ENCODE assay signal across 28 mouse cellular contexts in the genomic region with DNA sequence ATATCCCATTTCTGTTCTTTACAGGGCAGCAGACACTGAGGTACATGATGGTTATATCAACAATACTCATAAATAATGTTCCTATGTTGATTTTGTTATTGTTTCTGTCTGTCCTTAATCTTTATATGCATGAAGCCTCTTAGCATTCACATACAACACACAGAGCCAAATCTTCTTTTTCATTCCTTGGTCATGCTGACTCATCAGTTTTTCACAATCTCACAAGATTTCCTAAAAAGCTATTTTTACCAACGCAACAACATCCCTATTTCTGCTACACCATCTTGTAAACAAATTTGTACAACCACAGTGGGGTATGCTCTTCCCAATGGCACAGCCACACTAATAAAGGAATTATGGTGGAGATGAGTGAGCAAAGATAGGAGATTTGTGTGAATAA.
"Had no signal": no experiment of that assay in that cellular context is flagged by ENCODE, and none has a peak within 500 bp of the region (broad histone marks: within the 10 kb centered on the region; RNA-seq: fewer than 3 reads in every experiment).

No protein-coding gene starts in this region.

- H3K4me2 ChIP-seq: heart, embryonic 12.5 days; heart, embryonic 13.5 days; heart, embryonic 15.5 days; hindbrain, embryonic 12.5 days; hindbrain, embryonic 13.5 days; hindbrain, embryonic 14.5 days; hindbrain, embryonic 15.5 days; intestine, embryonic 15.5 days; kidney, embryonic 15.5 days had no signal

- H3K4me1 ChIP-seq: heart, embryonic 12.5 days; heart, embryonic 13.5 days; heart, embryonic 15.5 days; hindbrain, embryonic 12.5 days; hindbrain, embryonic 13.5 days; hindbrain, embryonic 15.5 days; intestine, embryonic 15.5 days; kidney, embryonic 15.5 days had no signal

- H3K9me3 ChIP-seq: heart, embryonic 12.5 days; heart, embryonic 13.5 days; heart, embryonic 15.5 days; hindbrain, embryonic 10.5 days; hindbrain, embryonic 12.5 days; hindbrain, embryonic 13.5 days; hindbrain, embryonic 15.5 days; intestine, embryonic 15.5 days; kidney, embryonic 15.5 days had no signal

- H3K4me3 ChIP-seq: heart, embryonic 12.5 days; heart, embryonic 13.5 days; heart, embryonic 15.5 days; hindbrain, embryonic 10.5 days; hindbrain, embryonic 12.5 days; hindbrain, embryonic 13.5 days; hindbrain, embryonic 15.5 days; intestine, embryonic 15.5 days; kidney, embryonic 15.5 days; layer of hippocampus, adult 2 months; left cerebral cortex, adult 2 months had no signal

- H3K36me3 ChIP-seq: heart, embryonic 12.5 days; heart, embryonic 13.5 days; heart, embryonic 15.5 days; hindbrain, embryonic 10.5 days; hindbrain, embryonic 12.5 days; hindbrain, embryonic 13.5 days; hindbrain, embryonic 15.5 days; intestine, embryonic 15.5 days; kidney, embryonic 15.5 days had no signal

- DNase-seq: heart, postnatal 10 days; heart, postnatal 14 days; heart, postnatal 36 days; heart, postnatal 4 days; kidney, adult 11 months; kidney, adult 18-20 months; kidney, adult 8-10 months; kidney, postnatal 10 days; kidney, postnatal 14 days; kidney, postnatal 25 days; kidney, postnatal 36 days; kidney, postnatal 4 days; layer of hippocampus, adult 9-11 months; layer of hippocampus, postnatal 36 days had no signal

- H3K27me3 ChIP-seq: heart, embryonic 12.5 days; heart, embryonic 13.5 days; heart, embryonic 15.5 days; hindbrain, embryonic 12.5 days; hindbrain, embryonic 13.5 days; hindbrain, embryonic 15.5 days; intestine, embryonic 15.5 days; kidney, embryonic 15.5 days had no signal

- H3K9ac ChIP-seq: heart, embryonic 12.5 days; heart, embryonic 13.5 days; heart, embryonic 15.5 days; hindbrain, embryonic 12.5 days; hindbrain, embryonic 13.5 days; hindbrain, embryonic 14.5 days; hindbrain, embryonic 15.5 days; intestine, embryonic 15.5 days; kidney, embryonic 15.5 days had no signal

- H3K27ac ChIP-seq: heart, embryonic 13.5 days; heart, embryonic 15.5 days; hindbrain, embryonic 10.5 days; hindbrain, embryonic 12.5 days; hindbrain, embryonic 13.5 days; hindbrain, embryonic 14.5 days; hindbrain, embryonic 15.5 days; hindbrain, postnatal 0 days; intestine, embryonic 15.5 days; kidney, embryonic 15.5 days; kidney, postnatal 0 days; layer of hippocampus, adult 2 months; left cerebral cortex, adult 2 months had no signal
